Mouse (Mus musculus) liver, embryonic 14.5 days (tissue): Measurements from ENCODE around the gene Phf1. TPM values are rescaled to one million over a fixed set of nuclear protein-coding genes. Genes with fewer than 3 reads are reported as not detected.
A peak's percentile ranks its signal among the peaks of the same experiment; 100 is the strongest.

ENCODE experiments used
- ATAC-seq: fragments of 200-750 bp; cut with Nextera tagmentation; 2 replicates; pipeline ENCODE4 v1.8.0; 2017; ENCODE audit warnings: moderate number of reproducible peaks, mild to moderate bottlenecking, moderate library complexity; ENCODE audit not compliant: insufficient read depth
- DNase-seq, 3 experiments: peaks; one replicate each; pipeline ENCODE4 v3.0.0-alpha.2; 2012 to 2013; ENCODE audit warnings: low read depth in 3 of 3, low spot score in 3 of 3
- H3K27ac ChIP-seq: fragments of 300-500 bp; sonication (generic); 2 replicates; pipeline ENCODE4 v1.5.1; 2014; ENCODE audit warnings: moderate library complexity, mild to moderate bottlenecking, control low read depth, inconsistent platforms
- H3K27me3 ChIP-seq: fragments of 300-500 bp; sonication (generic); 2 replicates; pipeline ENCODE4 v1.6.1; 2014; ENCODE audit warnings: mild to moderate bottlenecking, low read length, moderate library complexity; ENCODE audit not compliant: control insufficient read depth, insufficient read depth
- H3K36me3 ChIP-seq: fragments of 300-500 bp; sonication (generic); replicated peaks from 2 replicates; pipeline ENCODE4 v1.6.1; 2014; ENCODE audit warnings: low read depth; ENCODE audit not compliant: control insufficient read depth, insufficient read depth
- H3K4me1 ChIP-seq, 2 experiments: fragments of 200-500 bp in 1 of 2; fragments of 300-500 bp in 1 of 2; sonication (generic) in 1 of 2; replicated peaks; 2 replicates each; pipeline ENCODE4 v1.6.1; 2012 to 2014; ENCODE audit warnings: antibody characterized with exemption in 1 of 2, inconsistent platforms in 1 of 2, low read length in 1 of 2; ENCODE audit not compliant: control insufficient read depth in 2 of 2, insufficient read depth in 2 of 2
- H3K4me2 ChIP-seq: fragments of 300-500 bp; sonication (generic); 2 replicates; pipeline ENCODE4 v1.6.1; 2014; ENCODE audit warnings: low read depth, mild to moderate bottlenecking, control low read depth, moderate library complexity
- H3K4me3 ChIP-seq, 2 experiments: fragments of 200-500 bp in 1 of 2; fragments of 300-500 bp in 1 of 2; sonication (generic) in 1 of 2; 2 replicates each; pipeline ENCODE4 v1.5.1; 2012 to 2014; ENCODE audit warnings: low read depth in 2 of 2, low read length in 2 of 2, mild to moderate bottlenecking in 2 of 2, control low read depth in 1 of 2, inconsistent platforms in 1 of 2, moderate library complexity in 1 of 2; ENCODE audit not compliant: insufficient read depth in 1 of 2
- H3K9ac ChIP-seq: fragments of 300-500 bp; sonication (generic); replicated peaks from 2 replicates; pipeline ENCODE4 v1.6.1; 2014; ENCODE audit warnings: mild to moderate bottlenecking, control low read depth, moderate library complexity
- H3K9me3 ChIP-seq: fragments of 300-500 bp; sonication (generic); 2 replicates; pipeline ENCODE4 v1.6.1; 2016; ENCODE audit warnings: low read length, mixed read lengths; ENCODE audit not compliant: control insufficient read depth
- CTCF ChIP-seq: IDR thresholded peaks from 2 replicates; pipeline ENCODE4 v1.5.1; 2016; ENCODE audit warnings: antibody characterized with exemption, low read depth, control low read depth
- EP300 ChIP-seq: IDR thresholded peaks from 2 replicates; pipeline ENCODE4 v1.6.1; 2016; ENCODE audit warnings: antibody characterized with exemption, low read depth
- WGBS: fragments of 180-500 bp; shearing (Covaris S2); extraction: QIAGEN DNeasy Blood & Tissue Kit; methylation state at CpG from one replicate; pipeline ENCODE4 v1.1.7; 2014; ENCODE audit not compliant: insufficient replicate concordance; 5-methylcytosine and 5-hydroxymethylcytosine counted together
- polyA plus RNA-seq, 2 experiments: library from polyadenylated mRNA; depleted of rRNA in 1 of 2; stranded (reverse) in 1 of 2; unstranded in 1 of 2; fragments of >200 nt; fragmentation: Nextera tagmentation in 1 of 2; extraction: Ambion mirVana in 1 of 2; gene quantifications; 2 replicates each; pipeline versions ENCODE4 v1.2.1 to v1.2.3; 2012 to 2014

The Phf1 gene
- polyA plus RNA-seq, 2 experiments: 0.94 to 6.4 TPM

GRCm38 (mm10) chr17:26933419-26933818, 567 bp downstream of the Phf1 start:
- 5% methylated on average over 13 of the region's 13 CpGs for WGBS
- H3K27ac ChIP-seq: peak overlapping the region; percentile 18; the same call in 1 of the 2 replicates
- no peak for DNase-seq

DNA sequence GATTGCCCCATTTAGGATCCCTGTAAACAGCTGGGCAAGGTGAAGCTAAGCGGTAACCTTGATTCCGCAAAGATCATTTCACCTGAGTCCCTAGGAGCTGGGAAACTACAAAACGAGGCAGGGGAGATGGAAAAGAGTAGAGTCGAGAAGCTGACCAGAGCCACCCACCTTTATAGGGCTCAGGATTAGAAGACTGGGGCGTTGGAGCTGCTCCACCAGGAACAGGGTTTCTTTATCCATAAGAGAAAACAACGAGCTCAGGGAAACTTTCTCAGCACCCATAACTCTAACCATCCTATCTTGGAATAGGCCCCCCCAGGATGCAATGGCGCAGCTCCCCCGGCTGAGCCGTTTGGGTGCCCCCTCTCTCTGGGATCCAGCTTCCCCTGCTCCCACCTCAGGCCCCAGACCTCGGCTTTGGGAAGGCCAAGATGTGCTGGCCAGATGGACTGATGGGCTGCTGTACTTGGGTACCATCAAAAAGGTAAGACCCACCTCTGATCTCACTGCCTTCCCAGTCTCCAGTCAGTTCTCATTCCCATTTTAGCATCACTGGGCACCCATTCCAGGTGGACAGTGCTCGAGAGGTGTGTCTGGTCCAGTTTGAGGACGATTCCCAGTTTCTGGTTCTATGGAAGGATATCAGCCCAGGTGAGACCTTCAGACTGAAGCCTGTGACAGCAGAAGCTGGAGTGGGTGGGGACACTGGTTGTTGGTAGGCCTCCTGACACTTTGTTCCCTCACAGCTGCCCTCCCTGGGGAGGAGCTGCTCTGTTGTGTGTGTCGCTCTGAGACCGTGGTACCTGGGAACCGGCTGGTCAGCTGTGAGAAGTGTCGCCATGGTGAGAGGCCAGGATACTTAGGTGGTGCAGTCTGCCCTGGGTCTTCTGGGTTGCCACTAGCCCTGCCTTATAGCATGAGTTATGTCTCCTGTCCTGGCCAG, 1.3 kb downstream of the Phf1 start:
- 73% methylated on average over 16 of the region's 16 CpGs for WGBS
- H3K36me3 ChIP-seq: peaks cover 19% of the 10 kb centered on the region
- H3K4me2 ChIP-seq: peak overlapping the region; percentile 94
- H3K4me3 ChIP-seq: peak overlapping the region in 1 of 2 experiments; percentile 67; a peak in 2 of 4 replicates
- ATAC-seq (no peak), DNase-seq (no peak)
- peaks cover 11 to 12% of the 10 kb centered on the region in 2 experiments; a peak in 3 of 4 replicates for H3K4me1 ChIP-seq
- H3K27ac ChIP-seq: no peak overlapping the region
- no peaks in the 10 kb centered on the region for H3K9me3 ChIP-seq
- TF ChIP-seq EP300: no peak
- no peak for TF ChIP-seq CTCF
- no peak overlapping the region for H3K9ac ChIP-seq
- no peaks in the 10 kb centered on the region for H3K27me3 ChIP-seq

More at GRCm38 (mm10) chr17:26933419-26933818, 567 bp downstream of the Phf1 start:
- no peaks in the 10 kb centered on the region for H3K9me3 ChIP-seq
- H3K4me1 ChIP-seq: peaks cover 11 to 12% of the 10 kb centered on the region in 2 experiments; a peak in 3 of 4 replicates
- peak overlapping the region; percentile 64 to 67 for H3K4me3 ChIP-seq
- ATAC-seq: peak; percentile 2; the same call in 1 of the 2 replicates
- H3K4me2 ChIP-seq: peak overlapping the region; percentile 94
- H3K9ac ChIP-seq: peak overlapping the region; percentile 66
- no peaks in the 10 kb centered on the region for H3K27me3 ChIP-seq
- peaks cover 25% of the 10 kb centered on the region for H3K36me3 ChIP-seq
- TF ChIP-seq CTCF (no peak; the same call in 1 of the 2 replicates), EP300 (no peak)

DNA sequence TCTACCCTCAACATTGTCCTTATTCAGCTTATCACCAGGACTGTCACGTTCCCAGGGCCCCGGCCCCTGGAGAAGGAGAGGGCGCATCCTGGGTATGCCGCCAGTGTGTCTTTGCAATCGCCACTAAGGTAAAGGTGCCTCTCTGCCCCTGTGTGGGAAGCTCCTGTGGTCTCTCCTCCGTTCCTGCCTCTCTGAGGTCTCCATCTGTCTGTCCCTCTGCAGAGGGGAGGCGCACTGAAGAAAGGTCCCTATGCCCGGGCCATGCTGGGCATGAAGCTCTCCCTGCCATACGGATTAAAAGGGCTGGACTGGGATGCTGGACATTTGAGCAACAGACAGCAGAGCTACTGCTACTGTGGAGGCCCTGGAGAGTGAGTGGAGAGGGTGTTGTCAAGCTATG, 2.2 kb downstream of the Phf1 start:
- H3K4me1 ChIP-seq: peaks cover 13% of the 10 kb centered on the region in 2 experiments
- no peak overlapping the region for H3K27ac ChIP-seq
- DNase-seq (no peak), ATAC-seq (no peak)
- peaks cover 15% of the 10 kb centered on the region for H3K36me3 ChIP-seq
- H3K4me3 ChIP-seq: no peak overlapping the region
- H3K9ac ChIP-seq: no peak overlapping the region
- TF ChIP-seq CTCF (no peak), EP300 (no peak)
- no peaks in the 10 kb centered on the region for H3K27me3 ChIP-seq
- WGBS: 75% methylated on average over 9 of the region's 9 CpGs
- no peak overlapping the region for H3K4me2 ChIP-seq
- H3K9me3 ChIP-seq: no peaks in the 10 kb centered on the region

DNA sequence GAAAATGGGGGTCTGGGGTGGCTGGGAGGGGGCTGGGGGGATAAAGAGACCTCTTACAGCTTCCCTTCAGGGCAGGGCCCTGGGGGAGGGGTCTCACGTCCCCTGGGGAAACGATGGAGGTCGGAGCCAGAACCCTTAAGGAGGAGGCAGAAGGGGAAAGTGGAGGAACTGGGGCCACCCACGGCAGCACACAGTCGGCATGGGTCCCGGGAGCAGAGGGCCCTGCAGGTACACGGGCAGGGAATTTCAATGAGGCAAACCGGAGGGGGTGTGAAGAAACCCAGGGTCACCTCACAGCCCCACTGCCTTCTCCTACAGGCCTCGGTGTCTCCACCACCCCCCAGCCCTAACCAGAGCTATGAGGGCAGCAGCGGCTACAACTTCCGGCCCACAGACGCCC, 3.6 kb downstream of the Phf1 start:
- H3K9ac ChIP-seq: no peak overlapping the region
- no peaks in the 10 kb centered on the region for H3K9me3 ChIP-seq
- 80% methylated on average over 12 of the region's 12 CpGs for WGBS
- TF ChIP-seq CTCF: no peak
- TF ChIP-seq EP300: no peak
- no peak for DNase-seq
- no peak for ATAC-seq
- no peak overlapping the region for H3K27ac ChIP-seq
- no peaks in the 10 kb centered on the region for H3K27me3 ChIP-seq
- no peak overlapping the region for H3K4me2 ChIP-seq
- peaks cover 7% of the 10 kb centered on the region for H3K36me3 ChIP-seq
- H3K4me1 ChIP-seq: peaks cover 21 to 23% of the 10 kb centered on the region in 2 experiments
- no peak overlapping the region for H3K4me3 ChIP-seq
